Mouse (Mus musculus): Measurements from ENCODE around the gene Rbm15. TPM values are rescaled to one million over a fixed set of nuclear protein-coding genes. Genes with fewer than 3 reads are reported as not detected.

The Rbm15 gene
- polyA plus RNA-seq, 1 experiment: 8.1 TPM

- no peak for DNase-seq (ENCODE audit: low read depth in 1 of 2, low spot score in 2 of 2)
- no peaks in the 10 kb centered on the region for H3K36me3 ChIP-seq (ENCODE audit: control insufficient read depth, insufficient read depth, low read length)
- H3K27ac ChIP-seq (ENCODE audit: insufficient read depth, low read length): no peak overlapping the region
- no peaks in the 10 kb centered on the region for H3K27me3 ChIP-seq (ENCODE audit: control insufficient read depth, insufficient read depth, low read length)
- H3K4me1 ChIP-seq (ENCODE audit: control insufficient read depth, insufficient read depth, insufficient read length): no peaks in the 10 kb centered on the region
- TF ChIP-seq POLR2A (IDR thresholded peaks at IDR 0.05; ENCODE audit: low read depth, low read length): no peak
- TF ChIP-seq CTCF (IDR thresholded peaks at IDR 0.05; ENCODE audit: extremely low read depth, insufficient read depth, insufficient read length, insufficient replicate concordance): no peak
- H3K4me3 ChIP-seq (ENCODE audit: extremely low read depth, insufficient read depth, insufficient read length): no peak overlapping the region
- WGBS: 86% methylated on average over 5 of the region's 5 CpGs
These were observed 37.7 kb downstream of the Rbm15 start for GRCm38 (mm10) chr3:107295672-107296360.

GRCm38 (mm10) chr3:107290764-107291381 lies 42.6 kb downstream of the Rbm15 start, which contains the start of gene Slc16a4:
Slc16a4 (plus strand) TSS chr3:107291230.
- DNase-seq (ENCODE audit: low read depth in 1 of 2, low spot score in 2 of 2): no peak
- Histone ChIP-seq H3K4me3 (ENCODE audit: extremely low read depth, insufficient read depth, insufficient read length) (no peak within 1 kb of the TSS), H3K27me3 (ENCODE audit: control insufficient read depth, insufficient read depth, low read length) (no peaks in the 10 kb centered on the region), H3K4me1 (ENCODE audit: control insufficient read depth, insufficient read depth, insufficient read length) (no peaks in the 10 kb centered on the region), H3K36me3 (ENCODE audit: control insufficient read depth, insufficient read depth, low read length) (no peaks in the 10 kb centered on the region), H3K27ac (ENCODE audit: insufficient read depth, low read length) (no peak within 1 kb of the TSS)
- 52% methylated on average over 9 of the region's 9 CpGs for whole genome bisulfite sequencing
- TF ChIP-seq POLR2A (IDR thresholded peaks at IDR 0.05; ENCODE audit: low read depth, low read length) (no peak), CTCF (IDR thresholded peaks at IDR 0.05; ENCODE audit: extremely low read depth, insufficient read depth, insufficient read length, insufficient replicate concordance) (no peak)

- Histone ChIP-seq H3K4me3 (ENCODE audit: extremely low read depth, insufficient read depth, insufficient read length) (no peak overlapping the region), H3K27me3 (ENCODE audit: control insufficient read depth, insufficient read depth, low read length) (no peaks in the 10 kb centered on the region), H3K36me3 (ENCODE audit: control insufficient read depth, insufficient read depth, low read length) (peaks cover 11% of the 10 kb centered on the region), H3K4me1 (ENCODE audit: control insufficient read depth, insufficient read depth, insufficient read length) (no peaks in the 10 kb centered on the region), H3K27ac (ENCODE audit: insufficient read depth, low read length) (no peak overlapping the region)
- TF ChIP-seq POLR2A (IDR thresholded peaks at IDR 0.05; ENCODE audit: low read depth, low read length): no peak
- TF ChIP-seq CTCF (IDR thresholded peaks at IDR 0.05; ENCODE audit: extremely low read depth, insufficient read depth, insufficient read length, insufficient replicate concordance): no peak
- DNase-seq (ENCODE audit: low read depth in 1 of 2, low spot score in 2 of 2): no peak
These were observed 46.1 kb downstream of the Rbm15 start for GRCm38 (mm10) chr3:107287346-107287745.

GRCm38 (mm10) chr3:107286123-107286522 lies 47.4 kb downstream of the Rbm15 start:
- TF ChIP-seq POLR2A (IDR thresholded peaks at IDR 0.05; ENCODE audit: low read depth, low read length): no peak
- no peak for TF ChIP-seq CTCF (IDR thresholded peaks at IDR 0.05; ENCODE audit: extremely low read depth, insufficient read depth, insufficient read length, insufficient replicate concordance)
- no peak for DNase-seq (ENCODE audit: low read depth in 1 of 2, low spot score in 2 of 2)
- 90% methylated on average over 2 of the region's 2 CpGs for WGBS
- no peaks in the 10 kb centered on the region for H3K4me1 ChIP-seq (ENCODE audit: control insufficient read depth, insufficient read depth, insufficient read length)
- H3K27ac ChIP-seq (ENCODE audit: insufficient read depth, low read length): no peak overlapping the region
- H3K4me3 ChIP-seq (ENCODE audit: extremely low read depth, insufficient read depth, insufficient read length): no peak overlapping the region
- H3K27me3 ChIP-seq (ENCODE audit: control insufficient read depth, insufficient read depth, low read length): no peaks in the 10 kb centered on the region
- peaks cover 18% of the 10 kb centered on the region for H3K36me3 ChIP-seq (ENCODE audit: control insufficient read depth, insufficient read depth, low read length)

- peak within 1 kb of the TSS; percentile 100 for H3K4me3 ChIP-seq (ENCODE audit: extremely low read depth, insufficient read depth, insufficient read length)
- no peak for TF ChIP-seq CTCF (IDR thresholded peaks at IDR 0.05; ENCODE audit: extremely low read depth, insufficient read depth, insufficient read length, insufficient replicate concordance)
- TF ChIP-seq POLR2A (IDR thresholded peaks at IDR 0.05; ENCODE audit: low read depth, low read length): peak; percentile 32
- 3% methylated on average over 43 of the region's 43 CpGs for WGBS
- H3K4me1 ChIP-seq (ENCODE audit: control insufficient read depth, insufficient read depth, insufficient read length): no peaks in the 10 kb centered on the region
- H3K27me3 ChIP-seq (ENCODE audit: control insufficient read depth, insufficient read depth, low read length): no peaks in the 10 kb centered on the region
- peak; percentile 74 to 86 for DNase-seq (ENCODE audit: low read depth in 1 of 2, low spot score in 2 of 2)
- peaks cover 13% of the 10 kb centered on the region for H3K36me3 ChIP-seq (ENCODE audit: control insufficient read depth, insufficient read depth, low read length)
- H3K27ac ChIP-seq (ENCODE audit: insufficient read depth, low read length): peak within 1 kb of the TSS; percentile 79
These were observed 54.8 kb downstream of the Rbm15 start, which contains the start of gene Lamtor5 for GRCm38 (mm10) chr3:107278479-107279269. Lamtor5 (plus strand) TSS chr3:107278858.

- Histone ChIP-seq H3K4me1 (ENCODE audit: control insufficient read depth, insufficient read depth, insufficient read length) (no peaks in the 10 kb centered on the region), H3K27ac (ENCODE audit: insufficient read depth, low read length) (no peak overlapping the region), H3K4me3 (ENCODE audit: extremely low read depth, insufficient read depth, insufficient read length) (no peak overlapping the region), H3K27me3 (ENCODE audit: control insufficient read depth, insufficient read depth, low read length) (no peaks in the 10 kb centered on the region), H3K36me3 (ENCODE audit: control insufficient read depth, insufficient read depth, low read length) (peaks cover 3% of the 10 kb centered on the region; the same call in 1 of the 2 replicates)
- TF ChIP-seq CTCF (IDR thresholded peaks at IDR 0.05; ENCODE audit: extremely low read depth, insufficient read depth, insufficient read length, insufficient replicate concordance): no peak
- no peak for TF ChIP-seq POLR2A (IDR thresholded peaks at IDR 0.05; ENCODE audit: low read depth, low read length)
- 91% methylated on average over 3 of the region's 3 CpGs for WGBS
- DNase-seq (ENCODE audit: low read depth in 1 of 2, low spot score in 2 of 2): no peak
These were observed 56.8 kb downstream of the Rbm15 start for GRCm38 (mm10) chr3:107276626-107277025.
